Mouse (Mus musculus) intestine, embryonic 14.5 days (tissue): ENCODE measurements at regions not wholly inside any gene's neighbourhood (a gene's known extent, or its start where the extent isn't known, plus 50 kb on each side); places are given as distances from the start of the nearest gene placed in this dataset.
A peak's percentile ranks its signal among the peaks of the same experiment; 100 is the strongest.

Experiments
- ATAC-seq: fragments of 200-750 bp; cut with Nextera tagmentation; replicated peaks from 2 replicates; pipeline ENCODE4 v1.8.0; 2017; ENCODE audit warnings: low read depth, moderate number of reproducible peaks, moderate TSS enrichment, moderate library complexity; ENCODE audit not compliant: low FRiP score, low TSS enrichment
- DNase-seq: peaks from one replicate; pipeline ENCODE4 v3.0.0-alpha.2; 2018; ENCODE audit warnings: low spot score
- H3K27ac ChIP-seq: fragments of 300-500 bp; sonication (generic); 2 replicates; pipeline ENCODE4 v1.5.1; 2014; ENCODE audit warnings: low read depth, mild to moderate bottlenecking, control low read depth
- H3K27me3 ChIP-seq: fragments of 300-500 bp; sonication (generic); replicated peaks from 2 replicates; pipeline ENCODE4 v1.6.1; 2014; ENCODE audit warnings: low read length, control low read depth; ENCODE audit not compliant: control insufficient read depth, insufficient read depth
- H3K36me3 ChIP-seq: fragments of 300-500 bp; sonication (generic); 2 replicates; pipeline ENCODE4 v1.6.1; 2014; ENCODE audit warnings: low read length, control low read depth; ENCODE audit not compliant: control insufficient read depth, insufficient read depth
- H3K4me1 ChIP-seq: fragments of 300-500 bp; sonication (generic); replicated peaks from 2 replicates; pipeline ENCODE4 v1.6.1; 2014; ENCODE audit warnings: low read length, control low read depth, mixed read lengths; ENCODE audit not compliant: control insufficient read depth, insufficient read depth
- H3K4me2 ChIP-seq: fragments of 300-500 bp; sonication (generic); 2 replicates; pipeline ENCODE4 v1.6.1; 2014; ENCODE audit warnings: low read length
- H3K4me3 ChIP-seq: fragments of 300-500 bp; sonication (generic); 2 replicates; pipeline ENCODE4 v1.5.1; 2014; ENCODE audit warnings: low read depth, low read length, control low read depth, mixed read lengths
- H3K9ac ChIP-seq: fragments of 300-500 bp; sonication (generic); 2 replicates; pipeline ENCODE4 v1.6.1; 2014; ENCODE audit warnings: mild to moderate bottlenecking, low read length
- H3K9me3 ChIP-seq: fragments of 300-500 bp; sonication (generic); 2 replicates; pipeline ENCODE4 v1.6.1; 2016; ENCODE audit warnings: low read length, control low read depth; ENCODE audit not compliant: control insufficient read depth
- WGBS: fragments of 180-500 bp; shearing (Covaris S2); extraction: QIAGEN DNeasy Blood & Tissue Kit; methylation state at CpG from one replicate; pipeline ENCODE4 v1.1.7; 2014; 5-methylcytosine and 5-hydroxymethylcytosine counted together

DNA sequence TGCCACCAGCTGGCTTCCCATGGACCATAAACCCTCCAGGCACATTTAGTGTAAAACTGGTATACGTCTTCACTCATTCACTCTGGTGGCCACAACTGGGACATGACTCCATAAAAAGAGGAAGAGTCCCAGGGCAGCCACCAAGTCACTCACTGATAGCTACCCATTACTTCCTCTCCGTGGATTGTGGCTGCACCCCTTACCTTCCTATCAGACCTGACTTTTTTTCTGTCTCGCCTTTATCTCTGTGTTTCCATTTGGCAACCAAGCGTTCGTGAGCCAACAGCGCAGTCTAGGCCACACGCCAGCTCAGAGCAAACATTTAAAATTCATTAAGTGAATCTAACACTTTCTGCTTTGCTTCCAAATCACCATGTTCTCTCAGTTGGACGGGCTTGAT lies 53.9 kb upstream of the Slc44a1 start:
- Histone ChIP-seq H3K4me3 (no peak overlapping the region), H3K9me3 (no peaks in the 10 kb centered on the region), H3K4me1 (no peaks in the 10 kb centered on the region), H3K4me2 (no peak overlapping the region), H3K27me3 (no peaks in the 10 kb centered on the region), H3K27ac (no peak overlapping the region), H3K36me3 (no peaks in the 10 kb centered on the region), H3K9ac (no peak overlapping the region)
- 85% methylated on average over 8 of the region's 8 CpGs for WGBS
- DNase-seq (no peak), ATAC-seq (no peak)

DNA sequence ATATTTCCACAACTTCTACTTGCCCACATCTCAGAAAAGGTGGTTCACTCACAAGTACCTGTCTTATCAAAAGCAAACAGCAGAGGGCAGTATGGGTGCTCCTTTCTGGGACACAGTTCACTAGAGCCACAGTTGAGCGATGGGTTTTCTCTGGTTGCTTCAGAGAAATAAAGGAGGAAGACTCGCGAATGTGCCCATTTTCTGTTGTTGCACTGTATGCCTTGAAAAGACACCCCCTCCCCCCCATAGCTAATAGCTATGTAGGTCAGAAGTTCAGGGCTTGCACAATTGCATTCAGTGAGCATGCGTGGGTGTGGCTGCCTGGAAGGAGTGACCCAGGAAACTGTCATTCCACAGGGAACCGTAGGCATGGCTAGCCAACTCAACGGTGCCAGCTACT lies 55.5 kb upstream of the Slc44a1 start:
- Histone ChIP-seq H3K4me1 (no peaks in the 10 kb centered on the region), H3K4me3 (no peak overlapping the region), H3K27me3 (no peaks in the 10 kb centered on the region), H3K36me3 (no peaks in the 10 kb centered on the region), H3K9me3 (no peaks in the 10 kb centered on the region), H3K4me2 (peak overlapping the region; percentile 31), H3K9ac (no peak overlapping the region), H3K27ac (no peak overlapping the region)
- ATAC-seq, result no peak
- 23% methylated on average over 6 of the region's 6 CpGs for WGBS
- peak; percentile 79 for DNase-seq

DNA sequence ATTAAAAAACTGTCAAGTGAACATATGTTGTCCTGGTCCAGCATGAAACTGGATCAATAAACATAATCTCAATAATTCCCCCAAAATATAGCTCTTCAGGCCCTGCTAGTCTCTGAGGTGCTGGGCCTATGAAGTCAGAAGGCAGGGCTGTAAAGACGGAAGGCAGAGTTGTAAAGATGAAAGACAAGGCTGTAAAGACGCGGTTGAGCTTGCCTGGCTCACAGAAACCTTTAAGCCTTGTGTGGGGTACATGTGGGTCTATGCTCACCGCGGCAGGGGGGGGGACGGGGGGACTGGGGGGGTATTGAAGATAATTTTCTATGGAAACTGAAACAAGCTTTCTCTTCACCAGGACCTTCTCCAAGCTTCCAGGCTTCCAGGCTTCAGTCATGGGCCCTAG lies 56.1 kb upstream of the Slc44a1 start:
- WGBS, result 37% methylated on average over 6 of the region's 6 CpGs
- no peaks in the 10 kb centered on the region for H3K9me3 ChIP-seq
- no peaks in the 10 kb centered on the region for H3K36me3 ChIP-seq
- H3K9ac ChIP-seq, result no peak overlapping the region
- H3K4me1 ChIP-seq, result no peaks in the 10 kb centered on the region
- H3K27me3 ChIP-seq, result no peaks in the 10 kb centered on the region
- no peak overlapping the region for H3K4me2 ChIP-seq
- DNase-seq (no peak), ATAC-seq (no peak)
- no peak overlapping the region for H3K4me3 ChIP-seq
- H3K27ac ChIP-seq, result no peak overlapping the region

GRCm38 (mm10) chr4:53382012-53382411 lies 58.2 kb upstream of the Slc44a1 start:
- no peaks in the 10 kb centered on the region for H3K4me1 ChIP-seq
- no peaks in the 10 kb centered on the region for H3K27me3 ChIP-seq
- no peak overlapping the region for H3K4me3 ChIP-seq
- no peak for DNase-seq
- no peaks in the 10 kb centered on the region for H3K36me3 ChIP-seq
- ATAC-seq, result no peak
- H3K9ac ChIP-seq, result no peak overlapping the region
- WGBS, result 60% methylated on average over 4 of the region's 4 CpGs
- no peak overlapping the region for H3K27ac ChIP-seq
- H3K9me3 ChIP-seq, result no peaks in the 10 kb centered on the region
- H3K4me2 ChIP-seq, result no peak overlapping the region

DNA sequence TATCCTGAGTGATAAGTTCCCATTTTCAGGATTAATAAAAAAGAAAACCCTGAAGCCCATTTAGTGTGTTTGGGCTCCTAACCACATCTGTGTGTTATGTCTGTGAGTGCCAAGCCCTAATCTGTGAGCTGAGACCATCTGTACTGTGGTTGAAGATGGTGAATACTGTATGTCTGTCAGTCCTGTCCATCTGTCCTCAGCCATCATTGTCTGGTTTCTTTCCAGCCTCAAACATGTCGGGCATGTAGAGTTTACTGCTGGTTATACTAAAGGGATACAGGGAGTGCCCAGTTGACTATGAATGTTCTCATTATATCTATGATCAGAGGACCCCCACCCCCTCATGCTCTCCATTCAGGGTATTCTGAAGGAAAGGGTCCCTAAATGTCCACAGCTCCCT lies 60.4 kb upstream of the Slc44a1 start:
- DNase-seq (no peak), ATAC-seq (no peak)
- H3K27ac ChIP-seq, result no peak overlapping the region
- no peaks in the 10 kb centered on the region for H3K4me1 ChIP-seq
- no peak overlapping the region for H3K9ac ChIP-seq
- no peak overlapping the region for H3K4me2 ChIP-seq
- no peaks in the 10 kb centered on the region for H3K36me3 ChIP-seq
- no peak overlapping the region for H3K4me3 ChIP-seq
- no peaks in the 10 kb centered on the region for H3K9me3 ChIP-seq
- whole genome bisulfite sequencing, result 91% methylated on average over 1 of the region's 1 CpGs
- no peaks in the 10 kb centered on the region for H3K27me3 ChIP-seq

DNA sequence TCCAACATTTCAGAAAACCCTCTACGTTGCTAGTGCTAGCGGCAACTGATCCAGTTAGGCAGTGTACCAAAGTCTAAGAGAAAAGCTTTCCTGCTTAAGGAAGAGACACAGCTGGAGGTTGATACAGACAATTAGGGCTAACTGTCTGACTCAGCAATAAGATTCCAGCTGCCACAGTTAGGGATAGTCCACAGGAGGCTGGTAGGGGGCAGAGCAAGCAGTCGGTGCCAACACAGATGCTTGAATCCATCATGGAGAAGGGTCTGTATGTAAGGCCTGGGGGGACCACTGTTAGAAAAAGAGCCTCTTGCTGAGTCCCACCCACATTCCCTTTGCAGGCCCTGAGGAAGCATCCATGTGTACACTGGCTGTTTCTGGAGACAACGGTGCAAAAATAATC lies 63.2 kb upstream of the Slc44a1 start:
- Histone ChIP-seq H3K4me3 (no peak overlapping the region), H3K9ac (no peak overlapping the region), H3K4me2 (no peak overlapping the region), H3K4me1 (no peaks in the 10 kb centered on the region), H3K9me3 (no peaks in the 10 kb centered on the region), H3K27me3 (no peaks in the 10 kb centered on the region), H3K36me3 (no peaks in the 10 kb centered on the region), H3K27ac (no peak overlapping the region)
- no peak for DNase-seq
- no peak for ATAC-seq
- WGBS, result 74% methylated on average over 4 of the region's 4 CpGs

GRCm38 (mm10) chr4:53356374-53356773 lies 83.8 kb upstream of the Slc44a1 start:
- Histone ChIP-seq H3K4me1 (no peaks in the 10 kb centered on the region), H3K4me2 (no peak overlapping the region), H3K9me3 (no peaks in the 10 kb centered on the region), H3K27ac (no peak overlapping the region), H3K36me3 (no peaks in the 10 kb centered on the region), H3K27me3 (no peaks in the 10 kb centered on the region), H3K4me3 (no peak overlapping the region), H3K9ac (no peak overlapping the region)
- DNase-seq, result no peak
- WGBS, result 79% methylated on average over 2 of the region's 2 CpGs
- no peak for ATAC-seq

DNA sequence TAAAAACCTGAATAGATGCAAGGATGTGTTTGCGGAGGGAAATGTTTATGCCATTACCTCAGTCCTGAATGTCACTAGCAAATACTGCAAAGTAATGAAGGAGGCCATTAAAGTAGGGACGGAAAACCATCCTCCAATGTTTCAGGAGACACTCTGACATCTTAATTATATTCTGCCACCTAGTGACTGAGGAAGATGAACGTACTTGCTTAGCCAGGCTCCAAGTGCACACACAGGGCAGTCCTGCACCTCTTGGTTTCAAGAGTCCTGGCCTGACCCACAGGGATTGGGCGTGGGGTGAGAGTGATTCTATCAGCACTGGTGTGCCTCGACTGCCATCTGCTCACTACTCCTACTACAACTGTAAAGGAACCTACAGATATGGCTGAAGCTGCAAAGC lies 85.3 kb upstream of the Slc44a1 start:
- H3K27ac ChIP-seq, result no peak overlapping the region
- 44% methylated on average over 5 of the region's 5 CpGs for WGBS
- H3K9ac ChIP-seq, result no peak overlapping the region
- H3K27me3 ChIP-seq, result no peaks in the 10 kb centered on the region
- ATAC-seq, result no peak
- no peaks in the 10 kb centered on the region for H3K4me1 ChIP-seq
- H3K9me3 ChIP-seq, result no peaks in the 10 kb centered on the region
- H3K36me3 ChIP-seq, result no peaks in the 10 kb centered on the region
- DNase-seq, result no peak
- no peak overlapping the region for H3K4me2 ChIP-seq
- H3K4me3 ChIP-seq, result no peak overlapping the region

DNA sequence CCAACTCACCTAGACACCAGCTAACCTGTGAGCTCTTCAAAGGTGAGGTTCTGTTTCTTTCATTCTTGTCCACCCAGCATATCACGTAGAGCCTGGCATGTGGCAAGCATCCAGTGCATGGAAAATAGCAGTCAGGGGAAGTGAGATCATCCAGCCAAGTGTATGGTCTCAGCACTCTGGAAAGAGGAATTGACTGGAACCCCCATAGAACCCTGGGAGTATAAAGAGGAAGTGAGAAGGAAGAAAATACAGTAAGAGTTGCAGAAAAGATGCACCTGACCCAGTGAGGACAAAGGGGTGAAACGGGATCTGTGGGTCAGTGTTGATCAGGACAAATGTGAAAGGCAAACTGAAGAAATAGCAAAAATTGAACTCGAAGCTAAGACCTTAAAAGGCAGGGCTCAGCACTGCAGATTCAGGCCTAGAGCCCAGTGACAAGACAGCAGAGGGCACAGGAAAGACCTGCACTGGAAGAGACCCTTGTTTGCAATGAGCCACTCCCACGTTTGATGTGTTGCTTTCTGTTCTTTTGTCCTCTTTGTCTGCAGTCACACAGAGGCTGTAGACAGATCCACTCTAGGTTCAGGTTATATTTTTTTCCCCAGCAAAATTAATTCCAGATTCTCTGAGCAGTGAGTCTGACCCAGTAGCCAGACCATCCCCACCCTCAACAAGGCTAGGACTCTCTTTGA lies 86.7 kb upstream of the Slc44a1 start:
- 60% methylated on average over 4 of the region's 4 CpGs for WGBS
- DNase-seq (no peak), ATAC-seq (no peak)
- Histone ChIP-seq H3K9ac (no peak overlapping the region), H3K9me3 (no peaks in the 10 kb centered on the region), H3K4me1 (no peaks in the 10 kb centered on the region), H3K4me2 (no peak overlapping the region), H3K27me3 (no peaks in the 10 kb centered on the region), H3K4me3 (no peak overlapping the region), H3K36me3 (no peaks in the 10 kb centered on the region), H3K27ac (no peak overlapping the region)
